Mouse (Mus musculus): ENCODE data around the gene Slc25a10. TPM values are rescaled to one million over a fixed set of nuclear protein-coding genes. Genes with fewer than 3 reads are reported as not detected.
"Not testable (repeated sequence)": the region's sequence is repeated elsewhere in the genome, so short reads cannot be mapped to it uniquely, and the experiment has no call there.

The Slc25a10 gene
- polyA plus RNA-seq, 1 experiment from 2014 or later, result 71.8 TPM

DNA sequence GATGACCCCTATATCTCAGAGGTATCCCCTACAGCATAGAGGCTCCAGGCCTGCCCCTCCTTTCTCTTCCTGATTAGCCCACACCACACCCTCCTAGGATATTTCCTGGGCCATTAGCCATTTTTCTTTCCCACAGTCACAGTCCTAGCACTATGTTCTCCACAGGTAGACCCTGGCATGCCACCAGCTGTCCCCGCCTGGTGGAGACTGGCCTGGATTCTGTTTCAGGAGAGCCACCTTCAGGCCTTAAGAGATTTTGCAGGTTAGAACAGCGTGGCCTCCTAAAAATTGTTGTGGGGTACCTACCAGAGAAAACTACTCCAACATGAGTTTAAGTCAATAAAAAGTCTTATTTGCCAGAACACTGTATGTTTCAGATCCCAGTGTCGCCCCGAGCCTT, 15.3 kb downstream of the Slc25a10 start:
- Histone ChIP-seq H3K36me3 (no peaks in the 10 kb centered on the region), H3K27me3 (ENCODE audit: low read depth, poor library complexity, severe bottlenecking) (0 out of 2 replicates have a peak, but pooled peaks cover 4% of the 10 kb centered on the region), H3K27ac (no peak overlapping the region), H3K9me3 (replicated peaks) (no peaks in the 10 kb centered on the region), H3K4me1 (peaks cover 13% of the 10 kb centered on the region), H3K4me3 (no peak overlapping the region)
- no peak for DNase-seq (ENCODE audit: low spot score)
- WGBS, result 62% methylated on average over 4 of the region's 4 CpGs

DNA sequence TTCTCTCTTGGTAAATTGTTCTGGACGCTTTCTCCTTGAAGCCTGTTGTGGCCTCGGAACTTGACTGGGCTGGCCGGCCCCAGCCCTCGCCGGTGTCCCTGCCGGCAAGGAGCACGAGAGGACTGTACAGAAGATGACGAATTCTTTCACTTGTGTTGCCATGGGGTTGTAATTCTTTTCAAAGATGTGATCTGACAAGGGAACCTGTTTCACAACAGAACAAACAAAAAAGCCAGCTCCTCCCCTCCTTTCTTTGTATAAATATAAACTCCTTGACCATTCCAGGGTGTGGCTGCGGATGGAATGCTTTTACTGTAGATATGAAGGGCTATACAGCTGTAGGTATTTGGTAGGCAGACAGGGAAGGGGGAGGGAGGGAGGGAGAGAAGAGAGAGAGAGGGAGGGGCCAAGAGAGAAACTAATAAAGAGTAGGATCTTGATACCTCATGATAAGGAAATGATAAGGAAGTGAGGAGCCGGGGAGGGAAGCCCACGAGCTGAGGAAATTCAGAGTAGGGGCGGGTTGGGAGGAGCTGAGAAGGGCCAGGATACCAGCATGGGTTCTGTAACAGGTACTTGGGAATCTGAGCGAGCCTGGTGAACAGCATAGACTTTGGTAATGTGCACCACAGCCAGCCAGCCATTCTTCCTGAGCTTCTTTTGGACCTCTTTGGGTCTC, 16.1 kb downstream of the Slc25a10 start:
- no peak for DNase-seq (ENCODE audit: low spot score)
- WGBS, result 82% methylated on average over 13 of the region's 13 CpGs
- H3K4me1 ChIP-seq, result peaks cover 16% of the 10 kb centered on the region

GRCm38 (mm10) chr11:120508290-120508870, 16.7 kb downstream of the Slc25a10 start:
- Histone ChIP-seq H3K4me1 (peaks cover 21% of the 10 kb centered on the region), H3K27ac (no peak overlapping the region), H3K36me3 (no peaks in the 10 kb centered on the region), H3K4me3 (no peak overlapping the region), H3K9me3 (replicated peaks) (no peaks in the 10 kb centered on the region), H3K27me3 (ENCODE audit: low read depth, poor library complexity, severe bottlenecking) (0 out of 2 replicates have a peak, but pooled peaks cover 4% of the 10 kb centered on the region)
- no peak for DNase-seq (ENCODE audit: low spot score)
- 91% methylated on average over 9 of the region's 9 CpGs for whole genome bisulfite sequencing

More for the DNA sequence above, 16.1 kb downstream of the Slc25a10 start:
- Histone ChIP-seq H3K27ac (no peak overlapping the region), H3K4me3 (no peak overlapping the region), H3K9me3 (replicated peaks) (no peaks in the 10 kb centered on the region), H3K27me3 (ENCODE audit: low read depth, poor library complexity, severe bottlenecking) (0 out of 2 replicates have a peak, but pooled peaks cover 4% of the 10 kb centered on the region), H3K36me3 (no peaks in the 10 kb centered on the region)

DNA sequence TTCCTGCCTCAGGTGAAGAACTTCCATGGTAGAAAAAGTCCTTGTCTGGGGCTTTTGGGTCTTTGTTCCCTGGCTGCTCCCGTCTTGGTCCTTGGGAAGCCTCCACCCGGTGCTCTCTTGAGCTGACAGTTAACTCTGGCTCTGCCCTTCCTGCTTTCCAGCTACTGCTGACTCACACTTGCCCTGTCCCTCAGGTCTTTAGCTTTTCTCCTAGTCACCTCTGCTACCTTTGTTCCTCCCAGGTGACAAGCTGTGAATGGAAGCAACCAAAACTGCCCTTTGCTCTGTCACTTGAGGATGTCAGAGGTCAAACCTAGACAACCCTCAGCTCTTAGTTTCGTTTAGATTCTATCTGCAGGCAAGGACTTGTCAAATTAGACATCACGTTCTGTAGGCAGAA, 18.3 kb downstream of the Slc25a10 start:
- Histone ChIP-seq H3K4me1 (peaks cover 21% of the 10 kb centered on the region), H3K9me3 (replicated peaks) (no peaks in the 10 kb centered on the region), H3K36me3 (no peaks in the 10 kb centered on the region), H3K27ac (peak overlapping the region; percentile 75), H3K4me3 (0 out of 2 replicates have a peak overlapping the region, but pooled peaks have one; percentile 36), H3K27me3 (ENCODE audit: low read depth, poor library complexity, severe bottlenecking) (0 out of 2 replicates have a peak, but pooled peaks cover 4% of the 10 kb centered on the region)
- DNase-seq (ENCODE audit: low spot score), result no peak
- WGBS, result 35% methylated on average over 4 of the region's 4 CpGs

DNA sequence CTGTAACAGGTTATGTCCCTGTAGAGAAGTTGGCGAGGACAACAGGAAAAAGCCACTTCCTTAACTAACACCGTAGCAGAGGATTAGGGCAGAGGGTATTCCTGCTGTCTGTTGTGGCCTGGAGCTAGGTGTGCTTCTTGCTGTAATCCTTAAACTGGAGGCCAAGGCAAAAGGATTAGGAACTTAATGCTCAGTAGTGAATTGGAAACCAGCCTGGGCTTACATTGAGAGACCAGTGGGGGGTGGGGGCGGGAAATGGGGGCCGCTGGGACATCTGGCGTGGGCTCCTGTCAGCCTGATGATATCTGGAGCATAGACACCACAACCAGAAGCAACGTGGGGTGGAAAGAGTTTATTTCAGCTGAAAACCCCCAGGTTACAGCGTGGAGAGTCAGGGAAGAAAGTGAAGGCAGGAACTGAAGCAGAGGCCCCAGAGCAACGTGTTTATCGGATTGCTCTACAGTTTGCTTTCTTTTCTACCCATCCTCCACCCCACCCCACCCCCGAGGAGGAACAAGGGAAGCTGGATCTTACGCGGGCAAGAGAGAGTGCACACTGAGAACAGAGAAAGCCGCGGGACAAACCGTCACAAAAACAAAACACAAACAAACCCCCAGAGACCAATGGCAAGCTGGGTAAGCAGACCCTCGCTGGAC, 18.9 kb downstream of the Slc25a10 start:
- H3K4me3 ChIP-seq, result peak overlapping the region; percentile 36
- 11% methylated on average over 16 of the region's 16 CpGs for WGBS
- peaks cover 23% of the 10 kb centered on the region for H3K4me1 ChIP-seq
- peak overlapping the region; percentile 75 for H3K27ac ChIP-seq
- H3K36me3 ChIP-seq, result no peaks in the 10 kb centered on the region
- H3K9me3 ChIP-seq (replicated peaks), result no peaks in the 10 kb centered on the region
- no peak for DNase-seq (ENCODE audit: low spot score)
- H3K27me3 ChIP-seq (ENCODE audit: low read depth, poor library complexity, severe bottlenecking), result 0 out of 2 replicates have a peak, but pooled peaks cover 4% of the 10 kb centered on the region

DNA sequence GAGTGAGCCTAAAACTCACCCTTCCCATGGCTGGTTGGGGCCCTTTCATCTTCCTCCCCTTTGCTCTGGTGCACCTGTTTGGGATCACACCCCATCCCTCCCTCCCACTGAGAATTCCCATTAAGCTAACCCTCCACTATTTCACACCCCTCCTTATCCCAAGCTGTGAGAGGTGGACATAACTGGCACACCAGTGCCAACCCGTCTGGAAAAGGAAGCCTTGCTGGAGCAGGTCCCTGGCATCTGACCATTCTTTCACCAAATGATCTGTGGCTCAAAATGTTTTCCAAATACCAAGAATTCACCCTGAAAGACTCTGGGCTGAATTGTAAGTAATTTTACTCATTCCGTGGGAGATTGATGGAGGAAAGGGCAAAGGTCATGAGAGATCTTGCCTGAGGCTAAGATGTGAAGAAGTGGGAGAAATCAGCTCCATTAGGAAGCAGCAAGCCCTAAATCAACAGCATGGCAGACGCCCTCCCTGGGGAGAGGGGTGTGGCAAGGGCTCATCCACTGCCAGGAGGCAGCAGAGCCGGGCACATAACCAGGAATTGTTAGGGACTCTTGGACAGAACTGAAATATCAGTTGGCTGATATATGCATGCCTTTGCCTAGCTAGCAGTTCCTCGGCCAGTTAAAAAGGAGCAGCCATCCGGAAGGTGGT, 21.3 kb downstream of the Slc25a10 start:
- Histone ChIP-seq H3K4me1 (peaks cover 31% of the 10 kb centered on the region), H3K27ac (no peak overlapping the region)
- WGBS, result 32% methylated on average over 6 of the region's 6 CpGs

DNA sequence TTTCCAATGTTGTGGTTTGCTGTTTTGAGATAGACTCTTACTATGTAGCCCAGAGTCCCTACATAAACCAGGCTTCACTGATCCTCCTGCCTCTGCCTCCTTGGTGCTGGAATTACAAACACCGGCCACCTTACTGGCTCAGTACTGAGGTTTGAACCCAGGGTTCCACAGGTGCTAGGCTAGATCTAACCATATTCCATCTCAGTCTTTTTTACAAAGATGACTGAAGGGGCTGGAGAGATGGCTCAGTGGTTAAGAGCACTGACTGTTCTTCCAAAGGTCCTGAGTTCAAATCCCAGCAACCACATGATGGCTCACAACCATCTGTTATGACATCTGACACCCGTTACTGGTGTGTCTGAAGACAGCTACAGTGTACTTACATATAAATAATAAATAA, 22.6 kb downstream of the Slc25a10 start:
- H3K36me3 ChIP-seq; H3K27ac ChIP-seq; DNase-seq (ENCODE audit: low spot score); H3K27me3 ChIP-seq (ENCODE audit: low read depth, poor library complexity, severe bottlenecking); H3K4me3 ChIP-seq; H3K9me3 ChIP-seq (replicated peaks): not testable (repeated sequence)
- WGBS, result 85% methylated on average over 2 of the region's 2 CpGs
- peaks cover 31% of the 10 kb centered on the region for H3K4me1 ChIP-seq

More for the DNA sequence above, 21.3 kb downstream of the Slc25a10 start:
- Histone ChIP-seq H3K9me3 (replicated peaks) (no peaks in the 10 kb centered on the region), H3K27me3 (ENCODE audit: low read depth, poor library complexity, severe bottlenecking) (0 out of 2 replicates have a peak, but pooled peaks cover 4% of the 10 kb centered on the region), H3K4me3 (no peak overlapping the region), H3K36me3 (no peaks in the 10 kb centered on the region)
- no peak for DNase-seq (ENCODE audit: low spot score)

- H3K9me3 ChIP-seq (replicated peaks), result no peaks in the 10 kb centered on the region
- H3K27ac ChIP-seq, result peak overlapping the region; percentile 50; the same call in 1 of the 2 replicates
- no peaks in the 10 kb centered on the region for H3K36me3 ChIP-seq
- peaks cover 36% of the 10 kb centered on the region for H3K4me1 ChIP-seq
- 20% methylated on average over 17 of the region's 17 CpGs for WGBS
- no peaks in the 10 kb centered on the region for H3K27me3 ChIP-seq (ENCODE audit: low read depth, poor library complexity, severe bottlenecking)
- DNase-seq (ENCODE audit: low spot score), result peak; percentile 91
- peak overlapping the region; percentile 16; the same call in 1 of the 2 replicates for H3K4me3 ChIP-seq
Measured at GRCm38 (mm10) chr11:120515611-120516010, 24.0 kb downstream of the Slc25a10 start.

DNA sequence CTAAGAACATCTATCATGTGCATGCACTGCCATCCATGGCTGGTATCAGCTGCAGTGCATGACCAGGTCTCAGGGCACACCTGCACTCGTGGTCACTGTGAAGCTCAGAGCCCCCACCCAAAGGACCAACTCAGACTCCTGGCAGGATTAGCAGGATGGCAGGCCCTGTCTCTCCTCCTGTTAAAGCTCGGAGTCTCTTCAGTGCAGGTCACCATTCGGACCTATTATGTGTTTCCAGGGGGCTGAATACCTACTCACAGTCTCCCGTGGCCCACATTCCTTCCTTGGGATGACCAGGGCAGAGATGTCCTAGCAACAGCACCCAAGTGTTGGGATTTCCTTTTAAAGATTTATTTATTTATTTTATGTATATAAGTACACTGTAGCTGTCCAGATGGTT, 25.5 kb downstream of the Slc25a10 start:
- peaks cover 34% of the 10 kb centered on the region for H3K4me1 ChIP-seq
- 86% methylated on average over 4 of the region's 4 CpGs for whole genome bisulfite sequencing

DNA sequence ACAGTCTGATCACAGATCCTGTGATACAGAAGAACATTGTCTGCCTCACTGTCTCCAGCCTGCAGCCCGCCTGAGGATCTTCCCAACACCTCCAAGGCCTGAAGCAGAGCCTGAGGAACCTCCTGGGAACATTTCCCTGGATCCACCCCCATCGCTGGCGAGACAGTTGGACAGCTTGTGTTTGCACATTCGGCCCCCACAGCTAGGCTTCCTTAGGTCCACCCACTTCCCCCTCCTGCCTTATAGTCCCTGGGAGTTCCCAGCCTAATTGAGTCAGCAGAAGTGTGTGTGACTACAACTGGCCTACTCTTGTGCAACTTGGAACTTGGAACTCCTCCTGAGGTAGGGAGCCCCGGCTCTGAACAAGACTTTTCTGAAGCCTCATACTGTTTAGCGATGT, 26.4 kb downstream of the Slc25a10 start:
- Histone ChIP-seq H3K4me3 (no peak overlapping the region), H3K9me3 (replicated peaks) (no peaks in the 10 kb centered on the region), H3K36me3 (no peaks in the 10 kb centered on the region), H3K4me1 (peaks cover 28% of the 10 kb centered on the region), H3K27ac (no peak overlapping the region), H3K27me3 (ENCODE audit: low read depth, poor library complexity, severe bottlenecking) (no peaks in the 10 kb centered on the region)
- 77% methylated on average over 6 of the region's 6 CpGs for WGBS
- no peak for DNase-seq (ENCODE audit: low spot score)

More for the DNA sequence above, 25.5 kb downstream of the Slc25a10 start:
- no peaks in the 10 kb centered on the region for H3K36me3 ChIP-seq
- H3K4me3 ChIP-seq, result no peak overlapping the region
- H3K27ac ChIP-seq, result no peak overlapping the region
- H3K27me3 ChIP-seq (ENCODE audit: low read depth, poor library complexity, severe bottlenecking), result no peaks in the 10 kb centered on the region
- no peaks in the 10 kb centered on the region for H3K9me3 ChIP-seq (replicated peaks)
- DNase-seq (ENCODE audit: low spot score), result no peak

GRCm38 (mm10) chr11:120518558-120518957, 26.9 kb downstream of the Slc25a10 start:
- no peaks in the 10 kb centered on the region for H3K27me3 ChIP-seq (ENCODE audit: low read depth, poor library complexity, severe bottlenecking)

DNA sequence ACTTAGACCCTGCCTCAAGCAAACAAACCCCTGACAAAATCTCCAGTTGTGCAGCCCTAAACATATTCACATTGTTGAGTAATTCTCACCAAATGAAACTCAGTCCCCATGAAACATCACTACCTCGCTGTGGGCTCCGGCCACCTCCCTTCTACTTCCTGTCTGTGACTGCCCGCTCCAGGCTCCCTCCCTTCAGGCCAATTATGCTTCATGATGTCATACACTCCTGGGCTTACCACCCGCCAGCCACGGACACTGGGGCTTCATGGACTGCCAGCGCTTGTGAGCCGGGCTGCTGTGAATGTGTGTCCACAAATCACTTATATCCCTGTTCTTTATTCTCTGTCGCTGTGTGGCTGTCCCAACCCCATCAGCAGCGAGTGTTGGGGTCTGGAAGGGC, 28.1 kb downstream of the Slc25a10 start:
- DNase-seq (ENCODE audit: low spot score), result no peak

More at GRCm38 (mm10) chr11:120518558-120518957, 26.9 kb downstream of the Slc25a10 start:
- Histone ChIP-seq H3K4me1 (peaks cover 26% of the 10 kb centered on the region), H3K4me3 (no peak overlapping the region), H3K36me3 (no peaks in the 10 kb centered on the region), H3K9me3 (replicated peaks) (no peaks in the 10 kb centered on the region), H3K27ac (no peak overlapping the region)
- 82% methylated on average over 6 of the region's 6 CpGs for WGBS
- DNase-seq (ENCODE audit: low spot score), result no peak

More for the DNA sequence above, 28.1 kb downstream of the Slc25a10 start:
- 52% methylated on average over 9 of the region's 9 CpGs for WGBS
- Histone ChIP-seq H3K27me3 (ENCODE audit: low read depth, poor library complexity, severe bottlenecking) (no peaks in the 10 kb centered on the region), H3K4me3 (peak overlapping the region; percentile 16; the same call in 1 of the 2 replicates), H3K4me1 (peaks cover 26% of the 10 kb centered on the region), H3K27ac (peak overlapping the region; percentile 66; the same call in 1 of the 2 replicates), H3K36me3 (no peaks in the 10 kb centered on the region), H3K9me3 (replicated peaks) (no peaks in the 10 kb centered on the region)

Measured in limb, embryonic 10.5 days (tissue).